Mouse (Mus musculus) CH12F3 (cell line): ENCODE measurements around the gene A930033H14Rik.

Source experiments
- in situ Hi-C: fragments of 300-500 bp; cut with MboI; formaldehyde crosslinking; loops from 2 replicates; pipeline ENCODE4 v1.14.3; 2020; ENCODE audit warnings: low sequenced_read_pairs

Gene A930033H14Rik

GRCm38 (mm10) chr10:69212542-69213440, at the start of gene A930033H14Rik:
Gene A930033H14Rik (minus strand): TSS chr10:69213098.
- in situ Hi-C loops = no loop called here

GRCm38 (mm10) chr10:69259929-69260328, 47.0 kb upstream of the A930033H14Rik start:
- in situ Hi-C loops = no loop called here

GRCm38 (mm10) chr10:69259161-69259560, 46.3 kb upstream of the A930033H14Rik start:
- in situ Hi-C loops = no loop called here

GRCm38 (mm10) chr10:69258588-69258987, 45.7 kb upstream of the A930033H14Rik start:
- in situ Hi-C loops = no loop called here

GRCm38 (mm10) chr10:69257592-69258133, 44.8 kb upstream of the A930033H14Rik start:
- in situ Hi-C loops = no loop called here

GRCm38 (mm10) chr10:69255594-69255993, 42.7 kb upstream of the A930033H14Rik start:
- in situ Hi-C loops = no loop called here

- in situ Hi-C loops = no loop called here
These were observed 41.5 kb upstream of the A930033H14Rik start for GRCm38 (mm10) chr10:69254390-69254847.

GRCm38 (mm10) chr10:69253686-69254080, 40.8 kb upstream of the A930033H14Rik start:
- in situ Hi-C loops = no loop called here

- in situ Hi-C loops = no loop called here
These were observed 40.3 kb upstream of the A930033H14Rik start for GRCm38 (mm10) chr10:69253075-69253685.

GRCm38 (mm10) chr10:69252112-69253074, 39.5 kb upstream of the A930033H14Rik start:
- in situ Hi-C loops = no loop called here

- in situ Hi-C loops = no loop called here
These were observed 38.4 kb upstream of the A930033H14Rik start for GRCm38 (mm10) chr10:69251254-69251653.

GRCm38 (mm10) chr10:69248261-69249160, 35.6 kb upstream of the A930033H14Rik start:
- in situ Hi-C loops = no loop called here

GRCm38 (mm10) chr10:69247311-69248033, 34.6 kb upstream of the A930033H14Rik start:
- in situ Hi-C loops = no loop called here

GRCm38 (mm10) chr10:69246762-69247161, 33.9 kb upstream of the A930033H14Rik start:
- in situ Hi-C loops = no loop called here

GRCm38 (mm10) chr10:69245906-69246668, 33.2 kb upstream of the A930033H14Rik start:
- in situ Hi-C loops = no loop called here

GRCm38 (mm10) chr10:69245151-69245550, 32.3 kb upstream of the A930033H14Rik start:
- in situ Hi-C loops = no loop called here

- in situ Hi-C loops = no loop called here
These were observed 27.6 kb upstream of the A930033H14Rik start for GRCm38 (mm10) chr10:69240530-69240929.

GRCm38 (mm10) chr10:69238311-69238710, 25.4 kb upstream of the A930033H14Rik start:
- in situ Hi-C loops = no loop called here
